Mouse (Mus musculus): ENCODE measurements around the gene Dll4.

DNA sequence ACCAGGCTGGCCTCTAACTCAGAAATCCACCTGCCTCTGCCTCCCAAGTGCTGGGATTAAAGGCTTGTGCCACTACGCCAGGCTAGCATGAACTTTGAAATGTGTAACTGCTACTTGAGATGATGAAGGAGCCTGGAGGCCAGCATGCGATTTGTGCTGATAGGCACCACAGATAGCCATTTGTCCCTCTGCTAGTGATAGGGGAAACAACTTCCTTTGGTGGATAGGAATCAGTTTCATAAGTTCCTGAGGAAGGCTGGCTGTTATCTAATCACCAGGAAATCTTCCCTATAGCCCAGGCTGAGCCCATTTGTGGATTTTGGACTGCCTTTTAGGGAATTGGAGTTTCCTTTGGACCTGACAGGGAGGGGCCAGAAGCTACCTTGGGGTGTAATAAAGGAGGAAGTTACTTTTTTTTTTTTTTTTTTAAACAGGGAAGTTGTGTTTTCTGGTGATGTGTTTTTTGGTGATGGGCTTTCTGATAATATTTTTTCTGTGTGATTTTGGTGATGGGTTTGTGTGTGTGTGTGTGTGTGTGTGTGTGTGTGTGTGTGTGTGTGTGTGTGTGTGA lies 34.2 kb downstream of the Dll4 start:
- TF ChIP-seq ZC3H11A (IDR thresholded peaks at IDR 0.05; ENCODE audit: borderline replicate concordance, low read depth, low read length) (no peak), CHD2 (IDR thresholded peaks at IDR 0.05; ENCODE audit: low read depth, low read length) (no peak)
